Mouse (Mus musculus): ENCODE measurements at regions not wholly inside any gene's neighbourhood (a gene's known extent, or its start where the extent isn't known, plus 50 kb on each side); places are given as distances from the start of the nearest gene placed in this dataset.

- no peak overlapping the region for H3K4me3 ChIP-seq
- 86% methylated on average over 3 of the region's 3 CpGs for WGBS
- H3K9me3 ChIP-seq, result no peaks in the 10 kb centered on the region
- no peak for DNase-seq (ENCODE audit: extremely low spot score, low spot score)
- peak overlapping the region; percentile 15; the same call in 1 of the 2 replicates for H3K27ac ChIP-seq
- no peaks in the 10 kb centered on the region for H3K36me3 ChIP-seq (replicated peaks)
- peaks cover 39% of the 10 kb centered on the region for H3K4me1 ChIP-seq
- H3K27me3 ChIP-seq (ENCODE audit: poor library complexity, severe bottlenecking), result peaks cover 5% of the 10 kb centered on the region
Measured at GRCm38 (mm10) chr10:99458047-99458446, 195.0 kb downstream of the Dusp6 start.

DNA sequence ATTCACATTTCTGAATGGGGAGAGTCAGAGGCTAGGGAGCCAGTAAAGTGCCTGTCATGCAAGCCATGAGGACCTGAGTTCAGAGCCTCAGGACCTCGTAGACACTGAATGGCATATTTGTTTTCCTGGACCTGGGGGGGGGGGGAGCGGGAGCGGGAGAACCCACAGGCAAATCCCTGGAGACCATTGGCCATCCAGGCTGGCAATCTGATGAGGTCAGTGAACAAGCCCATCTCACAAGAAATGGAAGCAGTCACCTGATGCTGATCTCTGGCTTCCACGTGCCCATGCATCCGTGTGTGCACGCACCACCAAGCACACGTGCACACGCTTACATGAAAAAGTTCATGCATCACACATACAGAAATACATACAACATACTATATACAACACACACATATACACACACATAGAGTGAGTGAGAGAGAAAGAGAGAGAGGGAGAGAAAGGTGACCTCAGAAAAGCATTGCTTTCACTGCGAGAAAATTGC, 196.2 kb downstream of the Dusp6 start:
- Histone ChIP-seq H3K9me3 (no peaks in the 10 kb centered on the region), H3K27me3 (ENCODE audit: poor library complexity, severe bottlenecking) (peaks cover 5% of the 10 kb centered on the region), H3K4me1 (peaks cover 34% of the 10 kb centered on the region), H3K27ac (peak overlapping the region; percentile 51), H3K4me3 (no peak overlapping the region), H3K36me3 (replicated peaks) (no peaks in the 10 kb centered on the region)
- WGBS, result 89% methylated on average over 9 of the region's 9 CpGs
- no peak for DNase-seq (ENCODE audit: extremely low spot score, low spot score)

- no peaks in the 10 kb centered on the region for H3K9me3 ChIP-seq
- H3K4me1 ChIP-seq, result peaks cover 31% of the 10 kb centered on the region
- DNase-seq (ENCODE audit: extremely low spot score, low spot score), result no peak
- H3K4me3 ChIP-seq, result no peak overlapping the region
- H3K27ac ChIP-seq, result peak overlapping the region; percentile 35
- peaks cover 5% of the 10 kb centered on the region for H3K27me3 ChIP-seq (ENCODE audit: poor library complexity, severe bottlenecking)
- no peaks in the 10 kb centered on the region for H3K36me3 ChIP-seq (replicated peaks)
- WGBS, result 46% methylated on average over 10 of the region's 10 CpGs
Measured at GRCm38 (mm10) chr10:99459823-99460361, 196.9 kb downstream of the Dusp6 start.

- 2% methylated on average over 17 of the region's 17 CpGs for WGBS
- no peaks in the 10 kb centered on the region for H3K9me3 ChIP-seq
- H3K4me1 ChIP-seq, result peaks cover 31% of the 10 kb centered on the region
- H3K27ac ChIP-seq, result peak overlapping the region; percentile 84
- H3K4me3 ChIP-seq, result peak overlapping the region; percentile 44
- no peaks in the 10 kb centered on the region for H3K36me3 ChIP-seq (replicated peaks)
- DNase-seq (ENCODE audit: extremely low spot score, low spot score), result peak; percentile 61
- H3K27me3 ChIP-seq (ENCODE audit: poor library complexity, severe bottlenecking), result peaks cover 5% of the 10 kb centered on the region
Measured at GRCm38 (mm10) chr10:99460847-99461445, 197.9 kb downstream of the Dusp6 start.

GRCm38 (mm10) chr10:99461446-99461966, 198.5 kb downstream of the Dusp6 start:
- Histone ChIP-seq H3K4me1 (peaks cover 31% of the 10 kb centered on the region), H3K27me3 (ENCODE audit: poor library complexity, severe bottlenecking) (peaks cover 5% of the 10 kb centered on the region), H3K4me3 (peak overlapping the region; percentile 44), H3K36me3 (replicated peaks) (no peaks in the 10 kb centered on the region), H3K27ac (peak overlapping the region; percentile 84), H3K9me3 (no peaks in the 10 kb centered on the region)
- WGBS, result 2% methylated on average over 13 of the region's 13 CpGs
- DNase-seq (ENCODE audit: extremely low spot score, low spot score), result no peak

- Histone ChIP-seq H3K27ac (no peak overlapping the region), H3K9me3 (no peaks in the 10 kb centered on the region), H3K4me3 (no peak overlapping the region), H3K36me3 (replicated peaks) (no peaks in the 10 kb centered on the region), H3K27me3 (ENCODE audit: poor library complexity, severe bottlenecking) (peaks cover 5% of the 10 kb centered on the region; the same call in 1 of the 2 replicates), H3K4me1 (peaks cover 11% of the 10 kb centered on the region)
- WGBS, result 100% methylated on average over 1 of the region's 1 CpGs
- no peak for DNase-seq (ENCODE audit: extremely low spot score, low spot score)
Measured at GRCm38 (mm10) chr10:99466695-99467094, 203.7 kb downstream of the Dusp6 start.

DNA sequence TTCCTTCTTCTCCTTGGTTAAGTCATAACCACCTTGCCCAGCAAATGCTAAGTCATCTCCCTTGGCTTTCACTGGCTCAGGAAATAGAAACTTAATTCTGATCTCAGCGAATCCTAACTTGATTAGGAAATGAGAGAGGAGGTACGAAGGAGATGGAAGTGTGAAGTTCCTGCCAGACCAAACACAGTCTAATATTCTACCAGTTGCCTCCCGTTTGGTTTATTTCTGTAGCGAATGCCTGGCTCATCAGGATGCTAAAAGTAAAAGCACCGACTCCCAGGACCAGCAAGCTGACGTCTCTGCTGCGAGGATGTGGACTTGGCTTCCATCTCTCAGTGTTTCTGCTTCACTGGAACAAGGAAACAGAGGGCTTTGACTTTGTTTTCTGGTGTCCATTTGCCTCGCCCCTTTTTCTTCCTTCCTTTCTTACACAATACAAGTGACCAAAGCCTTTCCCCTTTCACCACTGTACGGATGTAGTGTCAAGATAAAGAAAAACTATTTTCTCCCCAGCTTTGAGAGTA, 204.3 kb downstream of the Dusp6 start:
- Histone ChIP-seq H3K27me3 (ENCODE audit: poor library complexity, severe bottlenecking) (peaks cover 2% of the 10 kb centered on the region; the same call in 1 of the 2 replicates), H3K4me1 (peaks cover 15% of the 10 kb centered on the region), H3K9me3 (no peaks in the 10 kb centered on the region), H3K4me3 (no peak overlapping the region), H3K36me3 (replicated peaks) (no peaks in the 10 kb centered on the region), H3K27ac (no peak overlapping the region)
- DNase-seq (ENCODE audit: extremely low spot score, low spot score), result no peak
- WGBS, result 74% methylated on average over 9 of the region's 9 CpGs

- Histone ChIP-seq H3K9me3 (no peaks in the 10 kb centered on the region), H3K4me3 (no peak overlapping the region), H3K4me1 (peaks cover 24% of the 10 kb centered on the region), H3K27me3 (ENCODE audit: poor library complexity, severe bottlenecking) (no peaks in the 10 kb centered on the region), H3K27ac (no peak overlapping the region), H3K36me3 (replicated peaks) (no peaks in the 10 kb centered on the region)
- WGBS, result 36% methylated on average over 3 of the region's 3 CpGs
- DNase-seq (ENCODE audit: extremely low spot score, low spot score), result no peak
Measured at GRCm38 (mm10) chr10:99468971-99469370, 205.9 kb downstream of the Dusp6 start.

- Histone ChIP-seq H3K4me1 (peaks cover 24% of the 10 kb centered on the region), H3K27me3 (ENCODE audit: poor library complexity, severe bottlenecking) (no peaks in the 10 kb centered on the region), H3K27ac (no peak overlapping the region), H3K4me3 (no peak overlapping the region), H3K9me3 (no peaks in the 10 kb centered on the region), H3K36me3 (replicated peaks) (no peaks in the 10 kb centered on the region)
- 69% methylated on average over 8 of the region's 8 CpGs for WGBS
- no peak for DNase-seq (ENCODE audit: extremely low spot score, low spot score)
Measured at GRCm38 (mm10) chr10:99471832-99472497, 208.9 kb downstream of the Dusp6 start.

DNA sequence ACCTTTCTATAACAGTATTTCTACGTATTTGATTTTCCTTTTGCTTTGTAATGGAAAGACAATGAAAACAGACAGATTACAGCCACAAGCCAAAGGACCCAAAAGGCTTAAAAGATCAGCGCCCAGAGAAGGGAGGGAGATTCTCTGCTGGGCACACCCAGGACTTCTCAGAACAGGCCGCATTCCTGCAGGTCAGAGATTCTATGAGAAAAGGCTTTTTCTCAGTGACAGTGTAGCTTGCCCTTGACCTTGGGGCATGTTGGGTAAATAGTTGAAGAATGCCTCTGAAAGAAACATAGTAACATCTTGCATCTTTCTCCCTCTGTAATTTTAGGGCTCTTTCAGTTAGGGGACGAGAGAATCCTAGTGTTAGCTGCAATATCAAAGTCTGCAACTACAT, 209.8 kb downstream of the Dusp6 start:
- 48% methylated on average over 4 of the region's 4 CpGs for WGBS

GRCm38 (mm10) chr10:99473758-99474157, 210.7 kb downstream of the Dusp6 start:
- Histone ChIP-seq H3K36me3 (replicated peaks) (no peaks in the 10 kb centered on the region), H3K4me1 (peaks cover 23% of the 10 kb centered on the region), H3K27ac (no peak overlapping the region), H3K9me3 (no peaks in the 10 kb centered on the region), H3K27me3 (ENCODE audit: poor library complexity, severe bottlenecking) (no peaks in the 10 kb centered on the region), H3K4me3 (no peak overlapping the region)
- DNase-seq (ENCODE audit: extremely low spot score, low spot score), result no peak
- WGBS, result 94% methylated on average over 9 of the region's 9 CpGs

More for the DNA sequence above, 209.8 kb downstream of the Dusp6 start:
- Histone ChIP-seq H3K27me3 (ENCODE audit: poor library complexity, severe bottlenecking) (no peaks in the 10 kb centered on the region), H3K4me3 (no peak overlapping the region), H3K9me3 (no peaks in the 10 kb centered on the region), H3K4me1 (peaks cover 24% of the 10 kb centered on the region), H3K27ac (no peak overlapping the region), H3K36me3 (replicated peaks) (no peaks in the 10 kb centered on the region)
- DNase-seq (ENCODE audit: extremely low spot score, low spot score), result no peak

GRCm38 (mm10) chr10:99474546-99474945, 211.5 kb downstream of the Dusp6 start:
- Histone ChIP-seq H3K9me3 (no peaks in the 10 kb centered on the region), H3K4me3 (no peak overlapping the region), H3K4me1 (peaks cover 18% of the 10 kb centered on the region), H3K36me3 (replicated peaks) (no peaks in the 10 kb centered on the region), H3K27ac (no peak overlapping the region), H3K27me3 (ENCODE audit: poor library complexity, severe bottlenecking) (no peaks in the 10 kb centered on the region)
- WGBS, result 91% methylated on average over 8 of the region's 8 CpGs
- no peak for DNase-seq (ENCODE audit: extremely low spot score, low spot score)

DNA sequence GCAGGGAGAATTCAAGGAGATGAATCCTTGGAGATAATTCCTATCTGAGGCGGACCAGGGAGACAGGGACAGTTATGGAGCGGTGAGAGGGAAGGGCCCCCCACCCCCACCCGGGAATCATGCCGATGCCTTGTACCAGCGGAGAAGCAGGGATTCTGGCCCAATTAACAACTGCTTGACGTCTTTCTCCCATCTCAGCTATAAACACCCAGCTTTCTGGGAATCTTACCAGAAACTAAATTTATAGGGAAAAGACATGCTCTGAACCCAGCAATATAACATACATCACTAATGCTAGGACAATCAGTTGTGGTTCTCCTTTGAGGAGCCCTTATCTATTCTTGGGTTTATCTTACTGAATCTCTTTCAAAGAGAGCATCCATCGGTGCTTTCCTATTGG, 213.2 kb downstream of the Dusp6 start:
- no peak for DNase-seq (ENCODE audit: extremely low spot score, low spot score)
- no peak overlapping the region for H3K27ac ChIP-seq
- H3K9me3 ChIP-seq, result no peaks in the 10 kb centered on the region
- H3K4me3 ChIP-seq, result no peak overlapping the region
- H3K4me1 ChIP-seq, result peaks cover 18% of the 10 kb centered on the region
- WGBS, result 87% methylated on average over 7 of the region's 7 CpGs
- H3K27me3 ChIP-seq (ENCODE audit: poor library complexity, severe bottlenecking), result no peaks in the 10 kb centered on the region
- H3K36me3 ChIP-seq (replicated peaks), result no peaks in the 10 kb centered on the region
